Mouse (Mus musculus) MEL (cell line): ENCODE data around the gene Bcl6b. TPM values are rescaled to one million over a fixed set of nuclear protein-coding genes. Genes with fewer than 3 reads are reported as not detected.
A peak's percentile ranks its signal among the peaks of the same experiment; 100 is the strongest.

ENCODE experiments used
- DNase-seq: peaks from one replicate; pipeline ENCODE4 v3.0.0; 2011; ENCODE audit warnings: low read depth, low spot score
- H3K27ac ChIP-seq: 2 replicates; pipeline ENCODE4 v1.5.1; 2012; ENCODE audit warnings: low read depth, mild to moderate bottlenecking, control low read depth, low read length, moderate library complexity; ENCODE audit not compliant: control insufficient read depth
- H3K27me3 ChIP-seq, 2 experiments: fragments of 150-350 bp in 1 of 2; sonication (generic) in 1 of 2; 2 replicates each; pipeline ENCODE4 v1.6.1; 2012; ENCODE audit warnings: low read length in 2 of 2, mild to moderate bottlenecking in 2 of 2, improper control_type of control experiment in 1 of 2, moderate library complexity in 1 of 2; ENCODE audit not compliant: insufficient read depth in 2 of 2, control insufficient read depth in 1 of 2
- H3K36me3 ChIP-seq, 2 experiments: 2 replicates each; pipeline ENCODE4 v1.6.1; 2012 to 2014; ENCODE audit warnings: low read length in 2 of 2, improper control_type of control experiment in 1 of 2, inconsistent platforms in 1 of 2, mild to moderate bottlenecking in 1 of 2; ENCODE audit not compliant: insufficient read depth in 2 of 2, control insufficient read depth in 1 of 2
- H3K4me1 ChIP-seq, 2 experiments: fragments of 150-350 bp in 1 of 2; sonication (generic) in 1 of 2; 2 replicates each; pipeline ENCODE4 v1.6.1; 2012; ENCODE audit warnings: low read length in 2 of 2, improper control_type of control experiment in 1 of 2, mild to moderate bottlenecking in 1 of 2; ENCODE audit not compliant: insufficient read depth in 2 of 2, control insufficient read depth in 1 of 2
- H3K4me3 ChIP-seq, 2 experiments: fragments of 150-350 bp in 1 of 2; sonication (generic) in 1 of 2; 2 replicates each; pipeline ENCODE4 v1.5.1; 2012; ENCODE audit warnings: low read depth in 2 of 2, low read length in 2 of 2, mild to moderate bottlenecking in 2 of 2, moderate library complexity in 2 of 2, control low read depth in 1 of 2, improper control_type of control experiment in 1 of 2; ENCODE audit not compliant: control insufficient read depth in 1 of 2, insufficient read depth in 1 of 2
- H3K79me2 ChIP-seq: 2 replicates; pipeline ENCODE4 v1.6.1; 2012; ENCODE audit warnings: mild to moderate bottlenecking, low read length, moderate library complexity; ENCODE audit not compliant: control insufficient read depth, poor library complexity, insufficient read depth
- H3K9ac ChIP-seq: 2 replicates; pipeline ENCODE4 v1.6.1; 2012; ENCODE audit warnings: low read depth, mild to moderate bottlenecking, control low read depth, low read length, moderate library complexity; ENCODE audit not compliant: control insufficient read depth, poor library complexity, severe bottlenecking
- H3K9me3 ChIP-seq: fragments of 150-350 bp; sonication (generic); replicated peaks from 2 replicates; pipeline ENCODE4 v1.6.1; 2012; ENCODE audit warnings: mild to moderate bottlenecking, low read length, improper control_type of control experiment, moderate library complexity; ENCODE audit not compliant: insufficient read depth
- CTCF ChIP-seq, 3 experiments: IDR thresholded peaks in 2 of 3; conservative IDR thresholded peaks in 1 of 3; 2 replicates each; pipeline ENCODE4 v1.5.1; 2011 to 2012; ENCODE audit warnings: low read length in 3 of 3, low read depth in 2 of 3, mild to moderate bottlenecking in 2 of 3, improper control_type of control experiment in 1 of 3, inconsistent platforms in 1 of 3, mixed read lengths in 1 of 3, moderate library complexity in 1 of 3; ENCODE audit not compliant: control insufficient read depth in 1 of 3, insufficient read depth in 1 of 3, poor library complexity in 1 of 3, severe bottlenecking in 1 of 3
- E2F4 ChIP-seq: IDR thresholded peaks from 2 replicates; pipeline ENCODE4 v1.6.1; 2011; ENCODE audit warnings: low read depth, low read length, improper control_type of control experiment, borderline replicate concordance
- EP300 ChIP-seq, 2 experiments: IDR thresholded peaks; 2 replicates each; pipeline ENCODE4 v1.6.1; 2011; ENCODE audit warnings: improper control_type of control experiment in 2 of 2, low read length in 2 of 2, low read depth in 1 of 2, mild to moderate bottlenecking in 1 of 2
- GABPA ChIP-seq: IDR thresholded peaks from 2 replicates; pipeline ENCODE4 v1.6.1; 2012; ENCODE audit warnings: low read depth, mild to moderate bottlenecking, inconsistent platforms, low read length, improper control_type of control experiment, moderate library complexity
- MAZ ChIP-seq: IDR thresholded peaks from 2 replicates; pipeline ENCODE4 v1.6.1; 2012; ENCODE audit warnings: low read depth, mild to moderate bottlenecking, inconsistent platforms, low read length, improper control_type of control experiment
- MXI1 ChIP-seq: IDR thresholded peaks from 2 replicates; pipeline ENCODE4 v1.6.1; 2011; ENCODE audit warnings: mild to moderate bottlenecking, low read depth, low read length, improper control_type of control experiment
- MYB ChIP-seq: IDR thresholded peaks from 2 replicates; pipeline ENCODE4 v1.6.1; 2011; ENCODE audit warnings: mild to moderate bottlenecking, low read depth, low read length, improper control_type of control experiment
- NELFE ChIP-seq: IDR thresholded peaks from 2 replicates; pipeline ENCODE4 v1.6.1; 2011; ENCODE audit warnings: low read depth, low read length, improper control_type of control experiment
- POLR2A ChIP-seq, 2 experiments: IDR thresholded peaks; 2 replicates each; pipeline ENCODE4 v1.6.1; 2011 to 2012; ENCODE audit warnings: low read length in 2 of 2, mild to moderate bottlenecking in 2 of 2, control low read depth in 1 of 2, improper control_type of control experiment in 1 of 2, low read depth in 1 of 2, moderate library complexity in 1 of 2; ENCODE audit not compliant: control insufficient read depth in 1 of 2, insufficient read depth in 1 of 2, poor library complexity in 1 of 2
- RAD21 ChIP-seq: IDR thresholded peaks from 2 replicates; pipeline ENCODE4 v1.6.1; 2011; ENCODE audit warnings: mild to moderate bottlenecking, low read depth, low read length, improper control_type of control experiment
- RCOR1 ChIP-seq: IDR thresholded peaks from 2 replicates; pipeline ENCODE4 v1.6.1; 2012; ENCODE audit warnings: low read depth, mild to moderate bottlenecking, inconsistent platforms, low read length, improper control_type of control experiment
- SIN3A ChIP-seq: IDR thresholded peaks from 2 replicates; pipeline ENCODE4 v1.6.1; 2012; ENCODE audit warnings: low read length, improper control_type of control experiment, inconsistent platforms
- SMC3 ChIP-seq: IDR thresholded peaks from 2 replicates; pipeline ENCODE4 v1.6.1; 2011; ENCODE audit warnings: low read depth, low read length, improper control_type of control experiment
- TAL1 ChIP-seq: IDR thresholded peaks from 2 replicates; pipeline ENCODE4 v1.6.1; 2012; ENCODE audit warnings: mild to moderate bottlenecking, inconsistent platforms, low read length, moderate library complexity, mixed read lengths
- USF1 ChIP-seq: IDR thresholded peaks from 2 replicates; pipeline ENCODE4 v1.6.1; 2014; ENCODE audit warnings: low read depth, mild to moderate bottlenecking, inconsistent platforms, low read length, improper control_type of control experiment, moderate library complexity
- USF2 ChIP-seq, 2 experiments: IDR thresholded peaks; 2 replicates each; pipeline ENCODE4 v1.6.1; 2011 to 2012; ENCODE audit warnings: improper control_type of control experiment in 2 of 2, low read length in 2 of 2, borderline replicate concordance in 1 of 2, inconsistent platforms in 1 of 2, low read depth in 1 of 2, mild to moderate bottlenecking in 1 of 2; ENCODE audit not compliant: insufficient read depth in 1 of 2
- ZC3H11A ChIP-seq: IDR thresholded peaks from 2 replicates; pipeline ENCODE4 v1.6.1; 2012; ENCODE audit warnings: low read depth, mild to moderate bottlenecking, inconsistent platforms, low read length, improper control_type of control experiment
- polyA plus RNA-seq, 2 experiments: library from polyadenylated mRNA; stranded (reverse) in 1 of 2; unstranded in 1 of 2; fragments of >175 nt in 1 of 2; fragments of >200 nt in 1 of 2; gene quantifications; 2 replicates each; pipeline versions ENCODE4 v1.2.1 to v1.2.4; 2012; ENCODE audit warnings: low replicate concordance in 2 of 2, low read depth in 1 of 2; ENCODE audit not compliant: insufficient read length in 2 of 2, insufficient read depth in 1 of 2, missing spikeins in 1 of 2
- total RNA-seq: library from RNA; depleted of rRNA; stranded (reverse); fragments of 300-350 nt; gene quantifications from 2 replicates; pipeline ENCODE4 v1.2.3, GENCODE M21; 2012

Gene Bcl6b
- total and polyA plus RNA-seq, 3 experiments = not detected

DNA sequence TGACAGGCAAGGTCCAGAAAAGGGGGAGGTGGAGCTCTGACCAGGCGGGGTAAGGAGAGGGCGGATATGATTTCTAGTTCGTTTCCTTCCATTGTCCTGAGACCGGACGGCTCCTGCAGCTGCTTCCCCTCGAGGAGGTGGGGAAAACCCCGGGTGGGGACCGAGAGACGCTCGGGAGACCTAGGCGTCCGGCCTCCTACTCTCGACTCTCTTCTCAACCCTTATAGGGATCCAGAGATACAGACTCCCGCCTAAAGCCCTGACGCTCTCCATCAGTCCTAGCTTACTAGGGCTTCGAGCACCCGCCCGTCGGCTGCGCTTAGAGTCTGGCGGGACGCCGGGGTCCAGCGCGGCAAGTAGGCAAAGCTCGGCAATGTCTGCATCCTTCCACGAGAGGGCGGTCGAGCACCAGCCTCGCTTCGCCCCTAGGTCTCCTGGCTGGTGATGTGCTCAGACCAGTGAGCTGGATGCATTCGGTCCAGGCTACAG, 685 bp upstream of the Bcl6b start:
- Histone ChIP-seq H3K9ac (peak overlapping the region; percentile 10; the same call in 1 of the 2 replicates), H3K79me2 (no peaks in the 10 kb centered on the region), H3K4me3 (no peak overlapping the region; a peak in 1 of 4 replicates), H3K27ac (no peak overlapping the region), H3K27me3 (no peaks in the 10 kb centered on the region), H3K9me3 (no peaks in the 10 kb centered on the region), H3K36me3 (no peaks in the 10 kb centered on the region; a peak in 1 of 4 replicates), H3K4me1 (peaks cover 0 to 4% of the 10 kb centered on the region in 2 experiments; a peak in 1 of 4 replicates)
- TF ChIP-seq POLR2A (IDR thresholded peaks at IDR 0.05; ENCODE audit: control insufficient read depth in 1 of 2, insufficient read depth in 1 of 2, low read depth in 1 of 2, low read length in 2 of 2, poor library complexity in 1 of 2) (0 out of 4 replicates have a peak, but pooled peaks of 1 of the 2 experiments have one; percentile 8), ZC3H11A (peak; percentile 73), CTCF (IDR thresholded peaks at IDR 0.05 in 2 of 3, conservative IDR thresholded peaks at IDR 0.05 in 1 of 3; ENCODE audit: control insufficient read depth in 1 of 3, insufficient read depth in 1 of 3, low read depth in 2 of 3, low read length in 3 of 3, poor library complexity in 1 of 3, severe bottlenecking in 1 of 3) (peak; percentile 95 to 98 (median 98)), SMC3 (peak; percentile 91), GABPA (no peak), RAD21 (peak; percentile 92), USF1 (no peak)
- peak; percentile 89 for DNase-seq

DNA sequence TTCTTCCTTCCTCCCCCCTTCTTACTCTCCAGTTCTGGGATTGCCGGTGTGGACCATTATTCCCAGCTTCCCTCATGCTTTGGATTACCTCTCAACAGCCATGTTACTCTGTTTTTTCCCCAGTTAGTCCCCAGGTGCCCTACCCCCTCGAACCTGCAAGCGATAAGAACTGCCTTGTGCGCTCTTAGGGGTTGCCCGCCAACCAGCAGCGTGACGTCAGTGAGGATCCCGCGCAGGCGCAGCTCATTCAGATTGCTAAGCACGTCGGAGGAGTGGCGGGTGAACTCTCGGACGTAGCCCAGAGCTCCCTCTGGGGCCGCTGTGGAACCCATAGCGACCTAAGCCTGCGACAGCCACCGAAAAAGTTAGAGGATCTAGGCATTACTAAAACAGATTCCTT, 770 bp downstream of the Bcl6b start:
- no peaks in the 10 kb centered on the region for H3K79me2 ChIP-seq
- TF ChIP-seq SIN3A (no peak), E2F4 (no peak), MYB (no peak), USF2 (IDR thresholded peaks at IDR 0.05; ENCODE audit: borderline replicate concordance in 1 of 2, insufficient read depth in 1 of 2, low read depth in 1 of 2, low read length in 2 of 2) (no peak), MXI1 (no peak), POLR2A (IDR thresholded peaks at IDR 0.05; ENCODE audit: control insufficient read depth in 1 of 2, insufficient read depth in 1 of 2, low read depth in 1 of 2, low read length in 2 of 2, poor library complexity in 1 of 2) (no peak), RCOR1 (no peak)
- no peak overlapping the region for H3K4me3 ChIP-seq
- H3K36me3 ChIP-seq = no peaks in the 10 kb centered on the region; a peak in 1 of 4 replicates
- H3K9me3 ChIP-seq = no peaks in the 10 kb centered on the region
- H3K9ac ChIP-seq = no peak overlapping the region
- H3K27ac ChIP-seq = no peak overlapping the region
- no peaks in the 10 kb centered on the region for H3K27me3 ChIP-seq
- no peak for DNase-seq
- H3K4me1 ChIP-seq = peaks cover 0 to 4% of the 10 kb centered on the region in 2 experiments; a peak in 1 of 4 replicates

DNA sequence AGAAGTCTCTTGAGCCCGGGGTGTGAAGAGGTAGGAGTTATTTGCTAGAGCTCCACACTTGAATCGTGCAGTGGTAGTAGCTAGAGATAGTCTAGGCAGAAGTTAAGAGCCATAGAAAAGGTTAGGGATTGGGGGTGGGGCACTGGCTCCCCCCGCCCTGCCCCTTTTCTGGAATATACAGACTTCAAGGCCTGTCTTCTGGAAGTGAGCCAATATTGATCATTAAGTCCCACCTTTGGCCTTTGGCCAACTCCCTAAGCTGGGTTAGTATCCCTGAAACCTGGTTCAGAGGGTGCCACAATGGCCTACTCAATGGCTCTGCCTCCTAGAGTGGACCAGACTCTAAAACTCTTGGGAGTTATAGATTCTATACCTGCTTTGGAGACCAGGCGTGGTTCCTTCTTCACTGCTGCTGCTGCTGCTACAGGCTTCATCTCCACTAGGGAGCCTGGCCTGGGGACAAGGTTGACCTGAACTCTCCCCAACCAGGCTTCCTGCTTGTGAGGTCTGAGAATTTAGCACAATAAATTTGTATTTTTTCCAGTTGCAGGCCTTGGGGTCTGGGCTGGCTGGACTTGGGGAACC, 1.8 kb downstream of the Bcl6b start:
- Histone ChIP-seq H3K4me3 (no peak overlapping the region), H3K79me2 (no peaks in the 10 kb centered on the region), H3K9me3 (no peaks in the 10 kb centered on the region), H3K36me3 (no peaks in the 10 kb centered on the region; a peak in 1 of 4 replicates), H3K9ac (no peak overlapping the region), H3K27me3 (no peaks in the 10 kb centered on the region), H3K4me1 (peaks cover 0 to 4% of the 10 kb centered on the region in 2 experiments; a peak in 1 of 4 replicates), H3K27ac (no peak overlapping the region)
- TF ChIP-seq MYB (no peak), SMC3 (no peak), RAD21 (no peak), MAZ (no peak), EP300 (IDR thresholded peaks at IDR 0.05; ENCODE audit: low read depth in 1 of 2, low read length in 2 of 2) (no peak), NELFE (no peak), TAL1 (no peak)
- DNase-seq = no peak
